Comparison of ENCODE assay signal across 13 mouse cellular contexts in genomic region chr1:83181418-83181817, GRCm38 (mm10). TPM values are rescaled to one million over a fixed set of nuclear protein-coding genes. Genes with fewer than 3 reads are reported as not detected.
DNase-seq lines count a peak whose midpoint lies in the region; ATAC-seq and TF ChIP-seq lines count a peak whose summit lies in the region.
"Had no signal": no experiment of that assay in that cellular context is flagged by ENCODE, and none has a peak within 500 bp of the region (broad histone marks: within the 10 kb centered on the region; RNA-seq: fewer than 3 reads in every experiment).

No protein-coding gene starts in this region.

- no peak overlapping the region for H3K9ac ChIP-seq in forebrain, embryonic 16.5 days (replicated peaks; ENCODE audit: low read depth, low read length)
- H3K9ac ChIP-seq: embryonic facial prominence, embryonic 15.5 days; liver, embryonic 15.5 days had no signal

- intact Hi-C loops in left cerebral cortex, adult 2 months (cut with DNase I), result loop anchor here (10.0 kb wide), 1 partner anchor 1513 kb away; the partner anchor contains the start of gene Dner
- intact Hi-C loops in left cerebral cortex, postnatal 36 days (cut with DNase I), result no loop called here

- peak; percentile 67 for TF ChIP-seq CTCF in left cerebral cortex, adult 2 months (IDR thresholded peaks at IDR 0.05)

- DNase-seq in cerebellum, adult 11-12 months, result no peak
- peak in 1 of 2 experiments; percentile 23 for DNase-seq in left cerebral cortex, adult 2 months (ENCODE audit: extremely low spot score in 1 of 2, low spot score in 2 of 2)
- no peak for DNase-seq in left cerebral cortex, postnatal 36 days (ENCODE audit: low spot score in 2 of 2)
- DNase-seq in cerebellum, adult 11 months, result peak; percentile 27
- no peak for DNase-seq in thymus, postnatal 14 days
- no peak for DNase-seq in adrenal gland, adult 18-20 months (ENCODE audit: low spot score in 2 of 2)
- DNase-seq: kidney, postnatal 25 days had no signal

- H3K4me2 ChIP-seq in forebrain, embryonic 16.5 days (ENCODE audit: low read length), result no peak overlapping the region
- H3K4me2 ChIP-seq: embryonic facial prominence, embryonic 15.5 days; liver, embryonic 15.5 days had no signal

- no peaks in the 10 kb centered on the region for H3K9me3 ChIP-seq in forebrain, embryonic 16.5 days (ENCODE audit: control insufficient read depth, low read length)
- H3K9me3 ChIP-seq: embryonic facial prominence, embryonic 15.5 days; heart, embryonic 10.5 days; liver, embryonic 15.5 days had no signal

- H3K36me3 ChIP-seq in forebrain, embryonic 16.5 days (ENCODE audit: control insufficient read depth, insufficient read depth), result no peaks in the 10 kb centered on the region
- H3K36me3 ChIP-seq: embryonic facial prominence, embryonic 15.5 days; heart, embryonic 10.5 days; liver, embryonic 15.5 days had no signal

- ATAC-seq in cerebellum, adult (ENCODE audit: insufficient number of reproducible peaks, low FRiP score, low TSS enrichment), result peak; percentile 65
- ATAC-seq in forebrain, embryonic 16.5 days, result peak; percentile 54; the same call in 1 of the 2 replicates

- H3K4me3 ChIP-seq in left cerebral cortex, adult 2 months, result no peak overlapping the region
- H3K4me3 ChIP-seq in forebrain, embryonic 16.5 days (replicated peaks; ENCODE audit: low read length), result no peak overlapping the region
- H3K4me3 ChIP-seq: embryonic facial prominence, embryonic 15.5 days; heart, embryonic 10.5 days; liver, embryonic 15.5 days had no signal

- 70% methylated on average over 4 of the region's 4 CpGs for WGBS in forebrain, embryonic 16.5 days

- no peaks in the 10 kb centered on the region for H3K4me1 ChIP-seq in forebrain, embryonic 16.5 days (replicated peaks; ENCODE audit: control insufficient read depth, insufficient read depth, low read length)
- H3K4me1 ChIP-seq: embryonic facial prominence, embryonic 15.5 days; heart, embryonic 10.5 days; liver, embryonic 15.5 days had no signal

- H3K27ac ChIP-seq in left cerebral cortex, adult 2 months, result no peak overlapping the region
- H3K27ac ChIP-seq in forebrain, embryonic 16.5 days (ENCODE audit: low read length), result no peak overlapping the region
- H3K27ac ChIP-seq: embryonic facial prominence, embryonic 15.5 days; heart, embryonic 10.5 days; liver, embryonic 15.5 days had no signal

- no peaks in the 10 kb centered on the region for H3K27me3 ChIP-seq in forebrain, embryonic 16.5 days (replicated peaks; ENCODE audit: control insufficient read depth, insufficient read depth, low read length)
- H3K27me3 ChIP-seq: embryonic facial prominence, embryonic 15.5 days; liver, embryonic 15.5 days had no signal

RNA-seq across cellular contexts. Expression of gene Daw1, which starts 21.9 kb away (rescaled TPM):
- total RNA-seq in left cerebral cortex, adult 2 months (2021), result under 1 TPM; 0.25 to 0.56 TPM
- under 1 TPM in 1 of 2 experiments, not detected in 1; 0.20 TPM for total RNA-seq in left cerebral cortex, postnatal 36 days (2021)
- polyA plus RNA-seq in forebrain, embryonic 16.5 days (2015; fragmentation: Nextera tagmentation; extraction: Ambion mirVana), result 0.82 and 0.89 TPM in 2 replicates
- total RNA-seq in adrenal gland, adult 18-20 months (2021), result not detected
- polyA plus RNA-seq: heart, embryonic 10.5 days; liver, embryonic 15.5 days; spleen, adult 2 months had no signal
